Mouse (Mus musculus) layer of hippocampus, postnatal 14 days (tissue): ENCODE measurements around the gene Galnt9. TPM values are rescaled to one million over a fixed set of nuclear protein-coding genes. Genes with fewer than 3 reads are reported as not detected.
A peak's percentile ranks its signal among the peaks of the same experiment; 100 is the strongest.

Source experiments
- DNase-seq, 2 experiments: peaks; one replicate each; pipeline ENCODE4 v3.0.0; 2021 to 2022; ENCODE audit warnings: low spot score in 2 of 2, mixed read lengths in 1 of 2
- microRNA-seq, 2 experiments: library from miRNA; unstranded; fragments of <30 nt; microRNA quantifications; one replicate each; pipeline ENCODE4 v1.2.0; 2021
- total RNA-seq, 2 experiments: library from RNA; stranded (reverse); gene quantifications; 2 replicates each; pipeline ENCODE4 v1.2.3; 2021

Galnt9 gene
- total RNA-seq, 2 experiments from 2014 or later, result 95.1 to 106 TPM

DNA sequence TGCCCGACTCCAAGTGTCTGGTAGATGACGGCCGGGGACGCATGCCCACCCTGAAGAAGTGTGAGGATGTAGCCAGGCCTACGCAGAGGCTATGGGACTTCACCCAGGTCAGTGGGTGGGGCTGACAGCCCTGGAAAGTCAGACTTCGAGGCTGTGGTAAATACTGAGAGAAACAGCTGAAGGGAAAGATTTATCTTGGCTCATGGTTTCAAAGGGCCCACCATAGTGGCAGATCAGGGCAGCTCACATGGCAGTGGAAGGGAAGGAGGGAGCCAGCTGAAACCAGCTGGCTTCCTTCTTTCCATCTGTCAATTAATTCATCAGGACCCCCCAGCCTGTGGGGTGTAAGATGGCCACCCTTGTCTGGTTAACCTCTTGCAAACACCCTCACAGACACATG, 75.1 kb downstream of the Galnt9 start:
- DNase-seq, result no peak

DNA sequence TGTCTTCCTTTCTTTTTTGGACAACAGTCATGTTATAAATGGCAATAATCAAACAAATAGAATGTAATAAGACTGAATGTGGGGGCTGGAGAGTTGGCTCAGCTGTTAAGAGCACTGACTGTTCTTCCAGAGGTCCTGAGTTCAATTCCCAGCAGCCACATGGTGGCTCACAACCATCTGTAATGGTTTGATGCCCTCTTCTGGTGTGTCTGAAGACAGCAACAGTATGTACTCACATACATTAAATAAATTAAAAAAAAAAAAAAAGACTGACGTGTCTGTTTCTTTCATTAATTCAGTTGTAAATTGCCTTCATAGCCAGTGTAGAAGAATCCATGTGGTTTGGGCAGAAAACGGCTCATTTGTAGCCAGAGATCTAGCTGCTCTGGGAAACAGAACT, 80.2 kb downstream of the Galnt9 start:
- DNase-seq, result no peak

DNA sequence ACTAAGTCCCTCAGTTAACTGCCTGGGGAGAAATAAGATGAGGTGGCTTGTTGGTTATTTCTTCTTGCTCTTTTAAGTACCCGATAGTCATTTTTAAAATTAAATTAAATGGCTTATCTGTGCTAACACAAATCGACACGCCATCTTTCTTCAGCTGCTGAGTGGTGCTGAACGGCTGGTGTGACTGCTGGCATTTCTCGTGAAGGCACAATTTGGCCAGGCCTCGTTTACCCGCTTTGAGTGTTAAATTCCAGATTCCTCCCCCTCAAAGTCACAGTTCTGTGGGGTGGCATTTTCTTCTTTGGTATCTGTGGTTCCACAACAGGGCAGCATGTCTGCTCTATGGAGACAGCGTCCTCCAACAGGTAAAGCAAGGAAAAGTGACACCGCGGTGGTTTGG, 83.2 kb downstream of the Galnt9 start:
- DNase-seq, result peak; percentile 34 to 61

DNA sequence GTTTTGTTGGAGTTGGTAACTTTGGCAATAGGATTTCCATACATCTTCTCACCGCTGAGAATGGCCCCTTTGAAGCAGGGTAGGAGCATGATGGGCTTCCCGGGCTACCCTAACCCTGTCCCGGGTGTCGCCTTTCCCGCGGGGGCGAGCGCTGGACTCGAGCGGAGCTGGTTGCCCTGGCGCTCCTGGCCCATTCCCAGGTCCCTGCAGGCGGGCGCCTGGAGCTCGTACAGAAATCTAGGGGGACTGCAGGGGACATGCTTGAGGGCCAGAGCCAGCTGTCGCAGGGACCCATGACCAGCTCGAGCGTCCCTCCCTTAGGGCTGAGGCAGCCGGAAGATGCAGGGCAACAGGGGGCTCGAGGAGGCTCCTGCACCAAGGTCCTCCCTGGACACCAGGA, 84.0 kb downstream of the Galnt9 start:
- DNase-seq, result no peak

DNA sequence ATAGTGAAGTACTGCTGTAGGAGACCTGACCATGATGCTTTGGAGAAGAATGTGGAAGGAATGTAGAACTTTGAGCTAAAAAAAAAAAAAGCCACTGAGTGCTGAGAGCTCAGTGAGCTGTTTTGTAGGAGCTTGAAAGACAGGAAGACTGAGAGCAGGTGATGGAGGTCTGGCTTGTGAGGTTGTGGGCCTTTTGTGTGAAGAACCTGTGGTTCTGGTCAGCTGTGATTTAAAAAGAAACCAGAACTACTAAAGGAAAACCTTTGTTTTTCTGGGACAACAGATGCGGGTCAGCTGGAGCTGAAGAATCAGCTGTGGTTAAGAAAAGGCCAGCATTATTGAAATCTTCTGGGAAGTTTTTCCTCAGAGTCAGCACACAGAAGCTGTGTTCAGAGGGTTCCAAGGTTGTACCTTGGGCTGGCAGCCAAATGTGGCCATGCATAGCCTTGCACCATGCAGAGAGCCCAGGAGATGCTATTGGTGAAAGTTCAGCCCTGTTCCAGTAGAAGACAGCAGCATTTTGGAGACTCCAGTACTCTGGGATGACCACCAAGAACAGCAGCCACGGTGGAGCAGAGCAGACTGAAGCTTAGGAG, 85.5 kb downstream of the Galnt9 start:
- no peak for DNase-seq

DNA sequence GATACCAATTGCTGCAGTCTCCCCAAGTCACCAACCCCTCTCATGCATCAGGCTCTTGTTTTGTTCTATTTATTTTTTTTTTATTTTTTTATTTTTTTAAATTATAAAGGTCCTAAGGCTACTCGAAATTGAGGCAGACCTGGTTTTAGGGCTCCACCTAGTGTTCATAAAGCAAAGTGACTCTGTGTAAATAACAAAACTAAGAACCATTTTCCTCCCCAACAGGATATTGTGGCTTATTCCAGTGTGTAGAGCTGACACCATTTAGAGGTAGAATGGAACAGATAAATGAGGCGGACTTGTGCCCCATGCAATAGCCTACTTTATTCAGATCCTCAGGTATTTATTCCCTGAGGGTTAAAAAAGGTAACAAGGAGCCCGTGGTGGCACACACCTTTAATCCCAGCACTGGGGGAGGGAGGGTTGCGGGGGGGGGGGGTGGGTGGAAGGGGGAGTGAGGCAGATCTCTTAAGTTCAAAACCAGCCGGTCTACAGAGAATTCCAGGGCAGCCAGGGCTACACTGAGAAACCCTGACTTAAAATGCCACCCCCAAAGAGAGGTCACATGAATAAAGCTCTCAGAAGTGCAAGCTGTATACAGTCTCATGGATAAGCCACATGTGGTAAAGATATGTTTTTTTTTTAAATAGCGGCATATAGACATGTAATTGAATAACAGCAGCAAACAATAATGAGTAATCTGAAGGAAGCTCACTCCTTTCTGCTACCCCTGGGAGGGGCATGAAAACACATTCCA, 92.0 kb downstream of the Galnt9 start:
- DNase-seq, result peak in 1 of 2 experiments; percentile 52

DNA sequence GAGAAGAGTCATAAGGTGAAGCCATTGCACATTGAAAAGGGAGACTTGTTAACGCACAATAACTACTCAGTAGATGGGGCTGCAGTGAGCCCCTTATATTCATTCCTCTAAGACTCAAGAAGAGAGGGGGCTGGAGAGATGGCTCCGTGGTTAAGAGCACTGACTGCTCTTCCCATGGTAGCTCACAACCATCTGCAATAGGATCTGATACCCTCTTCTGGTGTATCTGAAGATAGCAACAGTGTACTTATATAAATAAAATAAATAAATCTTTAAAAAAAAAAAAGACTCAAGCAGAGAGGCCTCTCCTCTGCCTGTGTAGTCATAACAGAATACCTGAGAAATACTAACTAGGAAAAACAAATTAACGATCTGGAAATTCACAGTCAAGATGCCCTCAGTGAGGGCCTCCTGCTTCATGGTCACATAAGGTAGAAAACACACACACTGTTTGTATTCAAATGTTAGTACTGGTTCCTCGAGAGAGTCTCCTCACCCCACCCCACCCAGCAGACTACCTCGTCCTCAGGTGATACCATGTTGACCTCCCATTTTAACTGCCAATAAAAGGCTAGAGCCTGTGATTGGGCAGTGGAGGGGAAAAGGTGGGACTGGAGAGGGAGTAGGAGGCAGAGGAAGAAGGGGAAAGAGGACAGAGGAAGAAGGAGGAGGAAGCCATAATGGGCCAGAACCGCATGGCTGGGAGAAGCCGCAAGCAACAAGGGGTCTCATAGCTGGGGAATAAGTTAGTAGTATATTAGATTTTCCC, 94.3 kb downstream of the Galnt9 start:
- no peak for DNase-seq

DNA sequence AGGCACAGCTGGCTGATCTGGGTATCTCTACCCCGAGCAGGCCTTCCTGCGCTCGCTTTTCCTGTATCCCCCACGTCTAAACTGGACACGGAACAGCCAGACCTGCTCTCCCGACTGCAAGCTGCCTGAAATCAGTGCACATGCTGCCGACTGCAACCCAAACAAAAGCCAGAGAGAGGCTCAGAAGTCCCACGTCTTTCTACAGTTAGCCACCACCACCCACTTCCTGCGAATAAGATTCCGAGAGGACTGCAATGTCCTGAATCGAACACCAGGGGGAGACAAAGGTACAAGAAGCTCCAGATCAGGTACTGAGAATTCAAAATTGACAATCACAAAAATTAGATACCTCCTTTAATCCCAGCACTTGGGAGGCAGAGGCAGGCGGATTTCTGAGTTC, 95.3 kb downstream of the Galnt9 start:
- DNase-seq, result peak; percentile 73 to 80

DNA sequence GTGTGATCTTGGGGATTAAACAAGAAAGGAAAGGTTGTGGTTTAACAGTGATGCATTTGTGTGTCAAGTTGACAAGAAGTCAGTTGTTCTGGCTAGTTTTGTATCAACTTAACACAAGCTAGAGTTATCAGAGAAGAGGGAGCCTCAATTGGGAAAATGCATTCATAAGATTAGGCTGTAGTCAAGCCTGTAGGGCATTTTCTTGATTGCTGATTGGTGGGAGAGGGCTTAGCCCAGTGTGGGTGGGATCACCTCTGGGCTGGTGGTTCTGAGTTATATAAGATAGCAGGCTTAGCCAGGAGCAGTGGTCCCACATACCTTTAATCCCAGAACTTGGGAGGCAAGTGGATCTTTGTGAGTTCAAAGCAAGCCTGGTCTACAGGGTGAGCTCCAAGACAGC, 102.2 kb downstream of the Galnt9 start:
- no peak for DNase-seq

DNA sequence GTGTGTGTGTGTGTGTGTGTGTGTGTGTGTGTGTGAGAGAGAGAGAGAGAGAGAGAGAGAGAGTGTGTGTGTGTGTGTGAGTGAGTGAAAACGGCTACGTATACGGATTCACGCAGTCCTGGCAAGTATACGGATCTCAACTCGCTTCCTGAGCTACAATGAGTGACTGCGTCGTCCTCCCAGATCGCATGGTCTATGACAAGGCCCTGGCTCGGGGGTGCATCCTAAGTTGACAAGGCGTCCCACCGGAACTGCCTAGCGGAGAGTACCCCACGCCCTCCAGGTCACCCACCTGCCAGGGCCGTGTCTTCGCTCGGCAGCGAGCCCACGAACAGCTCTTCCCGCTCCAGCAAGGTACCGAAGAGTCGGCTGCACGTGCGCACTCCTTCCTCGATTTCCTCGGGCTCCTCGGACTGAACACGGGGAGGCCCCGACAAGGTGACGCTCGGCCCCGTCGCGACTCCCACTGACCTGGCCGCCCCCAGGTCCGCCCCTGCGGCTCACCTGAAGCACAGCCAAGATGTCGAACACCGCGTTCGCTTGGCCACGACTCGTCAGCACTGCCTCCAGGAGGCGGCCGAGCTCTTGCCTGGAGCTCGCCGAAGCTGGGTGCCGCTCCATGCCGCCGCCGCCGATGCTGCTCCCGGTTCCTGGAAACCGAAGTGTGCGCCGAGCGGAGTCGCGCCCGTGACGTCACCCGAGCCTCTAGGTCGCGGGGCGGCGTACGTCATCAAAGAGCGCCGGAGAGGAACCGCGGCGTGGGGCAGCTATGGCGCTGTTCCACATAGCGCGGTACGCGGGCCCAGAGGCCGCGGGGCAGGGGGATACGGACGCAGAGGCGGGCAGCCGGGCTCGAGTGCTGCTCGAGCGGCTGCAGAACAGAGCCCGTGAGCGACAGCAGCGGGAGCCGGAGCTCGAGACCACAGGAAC, 108.8 kb downstream of the Galnt9 start, which contains the start of the genes Noc4l and Ddx51:
Noc4l (minus strand) TSS at position 699 of the 930 bp plus-strand sequence.
Ddx51 (plus strand) TSS at position 733 of the 930 bp plus-strand sequence.
- peak; percentile 94 to 96 for DNase-seq

DNA sequence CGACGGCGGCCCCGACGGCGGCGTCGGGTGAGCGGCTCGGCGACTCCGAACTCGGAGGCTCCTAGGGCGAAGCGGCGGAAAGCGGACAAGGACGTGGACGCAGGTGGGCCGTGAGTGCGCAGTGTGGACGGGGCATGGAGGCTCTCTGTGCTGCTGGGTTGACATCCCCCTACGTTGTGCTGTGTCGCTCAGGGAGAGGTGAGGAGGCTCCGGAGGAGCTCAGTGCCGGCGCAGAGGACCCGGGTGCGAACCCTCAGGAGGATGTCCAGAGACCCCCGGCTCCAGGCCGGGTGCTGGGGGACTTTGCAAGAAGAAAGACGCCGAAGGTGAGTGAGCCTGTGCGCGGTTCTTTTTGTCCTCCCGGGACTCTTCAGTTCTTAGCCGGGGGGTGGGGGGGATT, 109.5 kb downstream of the Galnt9 start:
- no peak for DNase-seq

DNA sequence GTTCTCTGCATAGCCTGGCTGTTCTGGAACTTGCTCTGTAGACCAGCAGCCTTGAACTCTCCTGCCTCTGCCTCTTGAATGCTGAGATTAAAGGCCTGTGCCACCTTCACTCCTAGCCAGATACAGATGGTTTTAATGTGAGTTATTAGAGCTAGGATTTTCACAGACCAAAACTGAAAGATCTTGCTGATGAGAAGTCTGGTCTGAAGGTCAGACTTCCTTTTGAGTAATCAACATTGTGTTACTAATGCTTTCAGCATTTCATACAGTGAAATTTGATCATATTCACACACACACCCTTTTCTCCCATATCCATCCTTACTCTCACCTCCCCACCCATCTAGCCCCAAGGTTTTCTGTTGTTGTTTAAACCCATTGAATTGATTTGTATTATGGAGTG, 115.5 kb downstream of the Galnt9 start:
- no peak for DNase-seq

DNA sequence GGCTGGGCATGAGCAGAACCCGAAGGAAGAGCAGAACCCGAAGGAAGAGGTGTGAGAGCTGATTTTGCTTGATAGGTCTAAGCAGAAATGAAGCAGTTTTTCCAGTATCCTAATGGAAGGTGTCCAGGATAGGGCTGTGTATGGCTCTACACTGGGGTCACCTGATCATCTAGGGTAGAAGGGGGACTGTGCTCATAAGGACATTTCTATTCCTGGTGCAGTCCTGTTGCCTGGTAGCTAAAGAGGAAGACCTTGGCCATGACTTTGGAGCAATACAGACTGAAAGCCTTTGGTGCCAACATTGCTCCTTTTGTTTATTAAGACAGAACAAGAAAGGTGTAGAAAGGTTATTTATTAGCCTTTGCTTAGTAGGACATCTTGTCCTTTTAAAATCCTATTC, 119.9 kb downstream of the Galnt9 start:
- no peak for DNase-seq

DNA sequence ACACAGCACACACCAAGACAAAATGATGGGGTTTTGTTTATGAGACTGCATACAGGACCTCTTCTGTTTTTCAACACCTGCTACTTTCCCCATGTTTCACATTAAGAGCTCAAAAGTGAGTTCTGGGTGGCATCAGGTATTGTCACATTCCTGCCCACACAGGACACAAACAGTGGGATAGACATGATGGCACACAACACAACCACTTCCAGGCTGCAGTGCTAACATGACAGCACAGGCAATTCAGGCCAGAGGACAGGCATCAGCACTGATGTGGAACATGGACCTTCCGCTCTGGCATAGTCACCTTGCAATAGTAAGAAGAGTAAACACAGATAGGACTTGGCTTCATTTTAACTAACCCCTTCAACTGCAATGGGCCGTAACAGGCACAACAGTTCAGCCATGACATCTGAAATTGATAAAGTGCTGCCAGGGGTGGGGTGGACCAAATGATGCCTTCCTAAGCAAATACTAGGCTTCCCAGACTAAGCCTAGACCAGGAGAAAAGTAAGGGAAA, 120.7 kb downstream of the Galnt9 start:
- DNase-seq, result no peak

DNA sequence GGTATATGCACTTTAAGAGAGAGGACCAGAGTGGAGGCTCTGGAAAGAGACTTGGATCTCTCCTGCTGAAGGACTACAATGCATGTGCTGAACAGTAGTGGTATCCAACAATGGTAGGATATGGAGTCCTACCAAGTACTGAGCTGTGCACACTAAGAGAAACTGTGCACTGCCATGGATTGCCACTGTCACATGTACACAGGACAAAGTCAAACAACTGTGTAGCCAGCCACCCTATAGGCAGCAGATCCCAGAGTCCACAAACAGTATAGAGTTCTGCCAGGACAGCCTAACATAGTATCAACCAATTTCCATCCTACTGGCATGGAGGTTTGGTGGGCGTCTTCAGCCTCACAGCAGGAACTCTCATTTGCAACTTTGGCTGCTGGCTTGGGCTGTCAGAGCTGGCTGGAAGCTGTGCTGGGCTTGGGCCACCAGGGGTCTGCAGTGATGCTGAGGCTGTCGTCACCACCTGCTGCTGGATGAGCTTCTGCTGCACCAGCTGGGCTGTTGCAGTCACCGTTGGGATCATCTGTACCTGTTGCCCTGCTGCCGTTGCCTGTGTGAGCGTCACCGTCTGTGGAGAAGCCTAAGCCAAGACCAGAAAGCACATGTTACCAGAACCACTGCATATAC, 121.4 kb downstream of the Galnt9 start:
- DNase-seq, result no peak

Small RNAs within 50 kb of the gene (microRNA-seq; reads per million reads assigned to microRNA genes)
- gene Mir7026, result 3.1 to 4.3 reads per million in 2 experiments

Other genes with a start within 250 kb of the Galnt9 start
- gene P2rx2, start 201.1 kb upstream of the Galnt9 start, total RNA-seq, result under 1 TPM; 0.46 to 0.79 TPM
- not detected for gene Lrcol1, start 199.6 kb upstream of the Galnt9 start, total RNA-seq
- 10 to 100 TPM; 80.9 to 90.8 TPM for gene Fbrsl1, start 95.9 kb upstream of the Galnt9 start, total RNA-seq
- gene Noc4l, start 109.1 kb downstream of the Galnt9 start, total RNA-seq, result 10 to 100 TPM; 27.4 to 30.7 TPM
- gene Ddx51, start 109.1 kb downstream of the Galnt9 start, total RNA-seq, result 10 to 100 TPM; 21.7 to 24.2 TPM
- gene Ep400, start 226.4 kb downstream of the Galnt9 start, total RNA-seq, result 100 to 1,000 TPM in 1 of 2 experiments, 10 to 100 TPM in 1; 90.9 to 101 TPM
- gene Pus1, start 236.3 kb downstream of the Galnt9 start, total RNA-seq, result 10 to 100 TPM; 16.1 to 18.5 TPM